Mouse (Mus musculus): ENCODE results near the gene Atg4c.

GRCm38 (mm10) chr4:99151434-99151833, 42.3 kb upstream of the Atg4c start:
- TF ChIP-seq CTCF (IDR thresholded peaks at IDR 0.05; ENCODE audit: low read depth) (no peak), EP300 (IDR thresholded peaks at IDR 0.05; ENCODE audit: low read depth) (no peak)
